Mouse (Mus musculus) limb, embryonic 12.5 days (tissue): ENCODE results near the gene Cacnb2. TPM values are rescaled to one million over a fixed set of nuclear protein-coding genes. Genes with fewer than 3 reads are reported as not detected.

Source experiments
- ATAC-seq: fragments of 200-750 bp; cut with Nextera tagmentation; 2 replicates; pipeline ENCODE4 v1.8.0; 2017; ENCODE audit warnings: low read depth, moderate TSS enrichment; ENCODE audit not compliant: insufficient number of reproducible peaks, insufficient read depth, low FRiP score, low TSS enrichment
- H3K27ac ChIP-seq: fragments of 300-500 bp; sonication (generic); 2 replicates; pipeline ENCODE4 v1.5.1; 2016; ENCODE audit warnings: mild to moderate bottlenecking, moderate library complexity
- H3K27me3 ChIP-seq: fragments of 300-500 bp; sonication (generic); 2 replicates; pipeline ENCODE4 v1.6.1; 2016; ENCODE audit warnings: mild to moderate bottlenecking, moderate library complexity
- H3K36me3 ChIP-seq: fragments of 300-500 bp; sonication (generic); 2 replicates; pipeline ENCODE4 v1.6.1; 2016; ENCODE audit warnings: mild to moderate bottlenecking, moderate library complexity
- H3K4me1 ChIP-seq: fragments of 300-500 bp; sonication (generic); replicated peaks from 2 replicates; pipeline ENCODE4 v1.6.1; 2016
- H3K4me2 ChIP-seq: fragments of 300-500 bp; sonication (generic); 2 replicates; pipeline ENCODE4 v1.6.1; 2016; ENCODE audit warnings: mild to moderate bottlenecking, moderate library complexity
- H3K4me3 ChIP-seq: fragments of 300-500 bp; sonication (generic); replicated peaks from 2 replicates; pipeline ENCODE4 v1.5.1; 2016; ENCODE audit warnings: mild to moderate bottlenecking
- H3K9ac ChIP-seq: fragments of 300-500 bp; sonication (generic); replicated peaks from 2 replicates; pipeline ENCODE4 v1.6.1; 2016; ENCODE audit warnings: mild to moderate bottlenecking, moderate library complexity
- H3K9me3 ChIP-seq: fragments of 300-500 bp; sonication (generic); 2 replicates; pipeline ENCODE4 v1.6.1; 2016; ENCODE audit warnings: mild to moderate bottlenecking, moderate library complexity
- WGBS: fragments of 180-500 bp; shearing (Covaris S2); methylation state at CpG from one replicate; pipeline ENCODE4 v1.1.7; 2016; 5-methylcytosine and 5-hydroxymethylcytosine counted together
- polyA plus RNA-seq: library from polyadenylated mRNA; unstranded; fragments of >200 nt; fragmentation: Nextera tagmentation; extraction: Ambion mirVana; gene quantifications from 2 replicates; pipeline ENCODE4 v1.2.1, GENCODE M21; 2016

Cacnb2 gene
- polyA plus RNA-seq, 1 experiment from 2014 or later = 3.0 TPM

DNA sequence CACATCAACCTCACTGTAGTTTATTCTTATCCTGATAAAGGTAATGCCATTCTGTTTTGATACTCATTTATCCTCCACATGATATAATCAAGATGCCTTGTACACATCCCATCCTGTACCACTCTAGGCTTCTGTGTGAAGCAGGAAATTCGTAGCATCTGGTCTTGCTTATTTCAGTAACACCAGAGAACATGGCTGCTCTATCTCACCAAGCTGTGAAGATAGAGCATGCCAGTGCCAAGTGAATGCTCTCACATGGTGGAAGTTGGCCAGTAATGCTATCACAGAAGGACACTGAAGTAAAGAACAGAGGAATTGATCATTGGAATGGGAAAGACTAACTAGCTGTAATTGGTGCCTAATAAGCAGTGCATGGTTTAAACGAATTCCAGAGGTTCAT is 228.4 kb downstream of the Cacnb2 start:
- Histone ChIP-seq H3K9me3 (no peaks in the 10 kb centered on the region), H3K4me3 (no peak overlapping the region), H3K27ac (no peak overlapping the region), H3K36me3 (no peaks in the 10 kb centered on the region), H3K4me2 (no peak overlapping the region), H3K27me3 (no peaks in the 10 kb centered on the region), H3K9ac (no peak overlapping the region), H3K4me1 (peaks cover 16% of the 10 kb centered on the region)
- WGBS = 54% methylated on average over 2 of the region's 2 CpGs
- no peak for ATAC-seq

DNA sequence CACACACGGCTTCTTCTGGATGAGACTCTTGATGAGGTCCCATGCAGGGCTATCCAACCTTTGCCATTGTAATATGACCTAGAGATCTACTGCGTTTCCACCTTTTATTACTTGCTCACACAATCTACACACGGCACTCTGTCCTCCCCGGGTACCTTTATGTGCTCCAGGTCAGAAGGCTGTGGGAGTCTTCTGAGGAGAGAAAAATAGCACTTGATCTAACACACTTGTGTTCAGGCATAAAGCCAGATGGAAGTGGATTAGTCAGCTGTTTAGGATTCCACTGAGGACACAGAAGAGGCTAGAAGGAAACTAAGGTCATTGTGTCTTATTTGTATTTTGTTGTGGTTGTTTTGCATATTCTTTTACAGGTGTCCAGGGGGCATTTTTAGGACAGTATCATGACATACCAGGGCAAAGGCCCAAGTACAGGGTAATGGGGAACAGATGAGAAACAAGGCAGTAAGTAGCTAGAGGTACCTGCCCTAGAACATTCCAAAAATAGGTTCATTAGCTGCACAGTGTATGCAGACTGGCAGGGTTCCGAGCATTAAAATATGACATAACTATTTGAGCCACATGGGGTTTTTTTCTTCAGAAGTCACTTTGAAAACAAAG is 231.9 kb downstream of the Cacnb2 start:
- Histone ChIP-seq H3K4me2 (no peak overlapping the region), H3K27ac (no peak overlapping the region), H3K4me1 (0 out of 2 replicates have a peak, but pooled peaks cover 4% of the 10 kb centered on the region), H3K9ac (no peak overlapping the region), H3K36me3 (no peaks in the 10 kb centered on the region), H3K9me3 (no peaks in the 10 kb centered on the region), H3K27me3 (no peaks in the 10 kb centered on the region), H3K4me3 (no peak overlapping the region)
- ATAC-seq = no peak
- 71% methylated on average over 5 of the region's 5 CpGs for WGBS

DNA sequence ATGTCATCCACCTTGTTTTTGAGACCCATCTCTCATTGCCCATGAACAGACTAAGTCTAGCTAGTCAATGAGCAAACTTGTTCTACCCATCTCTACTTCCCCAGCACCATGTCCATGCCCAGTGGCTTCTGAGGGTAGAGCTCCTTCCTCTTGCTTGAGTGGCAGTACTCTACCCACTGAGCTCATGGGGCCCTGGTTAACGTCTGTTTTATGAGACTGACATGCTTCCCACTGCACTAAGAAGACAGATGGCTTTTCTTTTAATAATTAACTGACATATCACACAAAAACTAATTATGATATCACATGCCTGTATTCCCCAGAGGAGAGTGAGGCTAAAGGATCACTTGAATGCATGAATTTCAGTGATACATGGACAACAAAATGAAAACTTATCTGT is 238.4 kb downstream of the Cacnb2 start:
- no peak overlapping the region for H3K4me2 ChIP-seq
- ATAC-seq = no peak
- no peaks in the 10 kb centered on the region for H3K36me3 ChIP-seq
- WGBS = 58% methylated on average over 1 of the region's 1 CpGs
- H3K27ac ChIP-seq = no peak overlapping the region
- H3K9ac ChIP-seq = no peak overlapping the region
- no peaks in the 10 kb centered on the region for H3K27me3 ChIP-seq
- H3K9me3 ChIP-seq = no peaks in the 10 kb centered on the region
- H3K4me1 ChIP-seq = no peaks in the 10 kb centered on the region
- H3K4me3 ChIP-seq = no peak overlapping the region

DNA sequence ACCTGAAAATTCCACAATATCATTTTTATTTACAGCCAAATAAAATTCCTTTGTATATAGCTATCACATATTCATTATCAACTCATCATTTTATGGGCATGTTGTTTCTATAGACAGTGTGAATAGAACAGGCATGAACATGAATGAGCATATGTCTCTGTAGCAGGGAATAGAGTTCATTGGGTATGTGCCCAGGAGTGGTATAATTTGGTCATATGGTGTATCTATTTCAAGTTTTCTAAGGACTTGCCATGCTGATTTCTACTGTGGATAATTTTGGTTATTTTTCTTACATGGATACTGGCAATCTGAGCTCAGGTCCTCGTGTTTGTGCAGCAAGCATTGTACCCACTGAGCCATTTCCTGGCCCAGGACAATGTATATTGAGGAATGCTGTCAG is 243.8 kb downstream of the Cacnb2 start:
- 74% methylated on average over 1 of the region's 1 CpGs for WGBS

DNA sequence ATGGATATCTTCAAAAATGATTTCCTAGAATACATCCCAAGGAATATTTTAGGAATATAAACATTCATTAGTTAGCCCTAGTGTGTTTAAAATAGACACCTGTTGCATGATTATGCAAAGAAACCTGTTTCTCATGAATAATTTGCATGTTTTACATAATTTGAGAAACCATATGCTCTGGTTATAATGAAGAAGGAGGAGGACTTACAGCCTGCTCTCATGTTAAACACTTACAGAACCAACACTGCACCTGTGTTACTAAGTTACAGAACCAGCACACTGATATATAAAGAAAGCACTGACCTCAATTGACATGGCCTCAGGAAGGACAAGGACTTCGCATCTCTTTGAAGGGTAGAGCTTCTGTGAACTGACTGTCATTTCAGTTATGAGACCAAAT is 244.3 kb downstream of the Cacnb2 start:
- H3K4me2 ChIP-seq = no peak overlapping the region
- no peak overlapping the region for H3K27ac ChIP-seq
- H3K9ac ChIP-seq = no peak overlapping the region
- no peaks in the 10 kb centered on the region for H3K27me3 ChIP-seq
- WGBS = 83% methylated on average over 1 of the region's 1 CpGs
- H3K36me3 ChIP-seq = no peaks in the 10 kb centered on the region
- H3K4me1 ChIP-seq = no peaks in the 10 kb centered on the region
- no peaks in the 10 kb centered on the region for H3K9me3 ChIP-seq
- H3K4me3 ChIP-seq = no peak overlapping the region
- no peak for ATAC-seq

More for the DNA sequence above, 243.8 kb downstream of the Cacnb2 start:
- Histone ChIP-seq H3K36me3 (no peaks in the 10 kb centered on the region), H3K9me3 (no peaks in the 10 kb centered on the region), H3K4me2 (no peak overlapping the region), H3K27me3 (no peaks in the 10 kb centered on the region), H3K4me3 (no peak overlapping the region), H3K27ac (no peak overlapping the region), H3K9ac (no peak overlapping the region), H3K4me1 (no peaks in the 10 kb centered on the region)
- no peak for ATAC-seq

DNA sequence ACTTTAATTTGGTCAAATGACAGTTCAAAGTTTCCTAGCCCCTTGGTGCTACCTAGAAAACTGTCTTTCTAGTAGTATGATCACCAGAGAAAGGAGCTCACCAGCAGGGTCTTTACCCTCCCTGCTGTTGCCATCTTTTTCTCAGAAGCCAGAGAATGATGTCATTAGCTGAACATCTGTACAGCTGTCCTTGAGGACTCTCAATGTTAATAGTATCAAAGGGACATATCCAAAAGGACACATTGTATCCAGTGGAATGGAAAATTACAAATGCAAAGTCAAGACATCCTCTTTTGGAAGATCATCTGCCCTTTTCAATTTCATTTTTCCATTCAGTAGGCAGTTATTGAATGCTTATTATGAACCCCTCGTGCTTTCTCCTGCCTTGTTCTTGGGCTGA is 247.9 kb downstream of the Cacnb2 start:
- Histone ChIP-seq H3K9ac (no peak overlapping the region), H3K36me3 (no peaks in the 10 kb centered on the region), H3K4me1 (no peaks in the 10 kb centered on the region), H3K9me3 (no peaks in the 10 kb centered on the region), H3K4me2 (no peak overlapping the region), H3K27me3 (no peaks in the 10 kb centered on the region), H3K4me3 (no peak overlapping the region), H3K27ac (no peak overlapping the region)
- WGBS = 72% methylated on average over 1 of the region's 1 CpGs
- ATAC-seq = no peak

DNA sequence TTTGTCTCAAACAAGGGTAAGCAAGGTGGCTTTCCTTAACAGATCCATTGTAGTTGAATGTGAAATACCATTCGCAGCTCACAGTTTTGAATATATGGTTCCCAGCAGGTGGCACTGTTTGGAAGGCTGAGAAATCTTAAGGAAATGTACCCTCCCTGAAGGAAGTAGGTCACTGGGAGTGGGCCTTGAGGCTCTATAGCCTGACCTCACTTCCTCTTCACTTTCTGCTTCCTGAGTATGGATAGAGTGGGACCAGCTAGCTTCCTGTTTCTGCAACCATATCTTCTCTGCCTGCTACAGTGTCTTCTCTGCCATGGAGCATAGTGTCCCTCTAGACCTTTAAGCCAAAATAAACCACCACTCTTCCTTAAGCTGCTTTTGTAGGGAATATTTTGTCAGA is 248.5 kb downstream of the Cacnb2 start:
- H3K4me1 ChIP-seq = no peaks in the 10 kb centered on the region
- H3K4me2 ChIP-seq = no peak overlapping the region
- no peak for ATAC-seq
- no peak overlapping the region for H3K9ac ChIP-seq
- H3K27ac ChIP-seq = no peak overlapping the region
- WGBS = 74% methylated on average over 1 of the region's 1 CpGs
- no peaks in the 10 kb centered on the region for H3K36me3 ChIP-seq
- H3K4me3 ChIP-seq = no peak overlapping the region
- no peaks in the 10 kb centered on the region for H3K9me3 ChIP-seq
- no peaks in the 10 kb centered on the region for H3K27me3 ChIP-seq

DNA sequence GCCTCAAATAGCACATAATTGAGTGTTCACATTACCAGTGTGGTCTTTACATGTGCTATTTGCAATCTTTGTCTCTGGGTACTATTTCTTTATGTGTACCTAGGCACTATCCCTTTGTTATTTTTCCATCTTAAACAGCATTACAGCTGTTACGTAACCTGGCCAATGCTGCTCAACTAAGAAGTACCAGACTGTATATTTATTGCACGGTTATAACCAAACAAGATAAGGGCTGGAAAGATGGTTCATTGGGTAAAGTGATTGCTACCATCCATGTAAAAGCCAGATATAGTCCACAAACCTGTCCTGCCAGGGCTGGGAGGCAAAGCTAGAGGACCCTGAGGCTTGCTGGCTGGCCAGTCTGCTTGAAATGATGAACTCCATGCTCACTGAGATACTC is 251.2 kb downstream of the Cacnb2 start:
- no peak overlapping the region for H3K4me3 ChIP-seq
- no peak for ATAC-seq
- no peak overlapping the region for H3K4me2 ChIP-seq
- no peaks in the 10 kb centered on the region for H3K36me3 ChIP-seq
- no peaks in the 10 kb centered on the region for H3K9me3 ChIP-seq
- H3K27ac ChIP-seq = no peak overlapping the region
- WGBS = 92% methylated on average over 2 of the region's 2 CpGs
- H3K9ac ChIP-seq = no peak overlapping the region
- no peaks in the 10 kb centered on the region for H3K4me1 ChIP-seq
- no peaks in the 10 kb centered on the region for H3K27me3 ChIP-seq

DNA sequence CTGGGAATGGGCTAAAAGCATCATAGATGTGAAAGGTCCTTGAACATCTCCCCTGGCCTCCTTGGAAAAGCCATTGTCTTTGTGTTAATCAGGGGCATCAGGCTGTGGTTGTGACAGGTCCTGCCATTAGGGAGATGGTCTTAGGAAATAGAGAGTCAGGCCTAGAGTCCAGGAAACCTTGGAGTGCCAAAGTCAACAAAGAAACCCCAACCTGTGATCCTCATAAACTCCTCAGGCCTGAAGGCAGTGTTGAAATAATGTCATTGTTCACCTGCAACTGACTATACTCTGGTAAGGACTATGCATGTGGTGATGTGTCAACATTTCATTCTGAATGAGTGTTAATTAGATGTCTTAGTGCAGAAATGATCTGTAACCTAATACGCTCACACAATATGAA is 255.4 kb downstream of the Cacnb2 start:
- no peak overlapping the region for H3K4me2 ChIP-seq
- no peak overlapping the region for H3K4me3 ChIP-seq
- ATAC-seq = no peak
- H3K27ac ChIP-seq = no peak overlapping the region
- H3K36me3 ChIP-seq = no peaks in the 10 kb centered on the region
- WGBS = 92% methylated on average over 1 of the region's 1 CpGs
- H3K9ac ChIP-seq = no peak overlapping the region
- no peaks in the 10 kb centered on the region for H3K27me3 ChIP-seq
- no peaks in the 10 kb centered on the region for H3K4me1 ChIP-seq
- H3K9me3 ChIP-seq = no peaks in the 10 kb centered on the region

DNA sequence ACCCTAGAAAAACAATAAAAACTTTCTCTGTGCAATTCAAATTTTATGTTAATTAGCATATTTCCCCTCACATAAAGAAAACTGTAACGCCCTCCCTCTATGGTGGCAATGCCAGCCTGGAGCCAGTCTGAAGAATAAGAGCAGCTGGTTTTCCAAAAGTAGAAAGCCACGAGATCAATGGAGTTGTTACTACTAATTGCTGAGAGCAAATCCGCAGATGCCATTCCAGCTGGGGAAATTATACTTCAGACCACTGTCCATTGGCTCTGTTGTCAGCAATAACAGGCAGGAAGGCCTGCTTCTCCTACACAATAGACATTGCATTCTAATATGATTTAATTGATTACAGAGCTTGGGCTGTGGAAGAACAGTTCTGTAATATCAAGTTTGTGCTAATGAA is 257.5 kb downstream of the Cacnb2 start:
- Histone ChIP-seq H3K27ac (no peak overlapping the region), H3K9ac (no peak overlapping the region), H3K4me3 (no peak overlapping the region), H3K36me3 (no peaks in the 10 kb centered on the region), H3K4me2 (no peak overlapping the region), H3K27me3 (no peaks in the 10 kb centered on the region), H3K9me3 (no peaks in the 10 kb centered on the region), H3K4me1 (no peaks in the 10 kb centered on the region)
- WGBS = 69% methylated on average over 3 of the region's 3 CpGs
- no peak for ATAC-seq

DNA sequence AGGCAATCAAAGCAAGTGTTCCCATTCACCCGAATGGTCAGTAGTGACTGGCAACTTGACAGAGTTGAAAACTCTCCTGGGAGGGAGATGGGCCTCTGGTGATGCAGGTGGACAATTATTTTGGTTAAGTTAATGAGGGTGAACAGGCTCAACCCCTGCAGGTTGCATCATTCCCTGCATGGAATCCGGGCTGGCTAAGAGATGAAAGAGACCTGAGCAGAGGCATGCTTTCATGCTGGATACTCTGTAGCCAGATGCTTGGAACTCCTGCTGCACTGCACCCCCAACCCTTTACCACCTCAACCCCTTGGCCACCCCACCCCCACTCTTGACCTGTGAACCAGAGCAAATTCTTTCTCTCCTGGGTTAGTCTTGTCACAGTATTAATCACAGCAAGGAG is 258.7 kb downstream of the Cacnb2 start:
- H3K9ac ChIP-seq = no peak overlapping the region
- no peaks in the 10 kb centered on the region for H3K27me3 ChIP-seq
- WGBS = 21% methylated on average over 2 of the region's 2 CpGs
- no peaks in the 10 kb centered on the region for H3K9me3 ChIP-seq
- no peaks in the 10 kb centered on the region for H3K36me3 ChIP-seq
- no peak for ATAC-seq
- no peak overlapping the region for H3K4me3 ChIP-seq
- no peaks in the 10 kb centered on the region for H3K4me1 ChIP-seq
- H3K27ac ChIP-seq = no peak overlapping the region
- H3K4me2 ChIP-seq = no peak overlapping the region

DNA sequence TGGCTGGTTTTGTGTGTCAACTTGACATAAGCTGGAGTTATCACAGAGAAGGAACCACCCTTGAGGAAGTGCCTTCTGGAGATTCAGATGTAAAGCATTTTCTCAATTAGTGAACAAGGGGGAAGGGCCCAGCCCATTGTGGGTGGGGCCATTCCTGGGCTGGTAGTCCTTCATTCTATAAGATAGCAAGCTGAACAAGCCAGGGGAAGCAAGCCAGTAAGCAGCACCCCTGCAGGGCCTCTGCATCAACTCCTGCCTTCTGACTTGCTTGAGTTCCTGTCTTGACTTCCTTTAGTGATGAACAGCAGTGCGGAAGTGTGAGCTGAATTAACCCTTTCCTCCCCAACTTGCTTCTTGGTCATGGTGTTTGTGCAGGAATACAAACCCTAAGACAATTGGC is 260.1 kb downstream of the Cacnb2 start:
- no peaks in the 10 kb centered on the region for H3K27me3 ChIP-seq
- H3K4me2 ChIP-seq = no peak overlapping the region
- WGBS = 21% methylated on average over 1 of the region's 1 CpGs
- no peak for ATAC-seq
- no peak overlapping the region for H3K9ac ChIP-seq
- H3K4me3 ChIP-seq = no peak overlapping the region
- H3K27ac ChIP-seq = no peak overlapping the region
- H3K9me3 ChIP-seq = no peaks in the 10 kb centered on the region
- no peaks in the 10 kb centered on the region for H3K36me3 ChIP-seq
- no peaks in the 10 kb centered on the region for H3K4me1 ChIP-seq
